Mouse (Mus musculus): Measurements from ENCODE around the gene Piwil1.

DNA sequence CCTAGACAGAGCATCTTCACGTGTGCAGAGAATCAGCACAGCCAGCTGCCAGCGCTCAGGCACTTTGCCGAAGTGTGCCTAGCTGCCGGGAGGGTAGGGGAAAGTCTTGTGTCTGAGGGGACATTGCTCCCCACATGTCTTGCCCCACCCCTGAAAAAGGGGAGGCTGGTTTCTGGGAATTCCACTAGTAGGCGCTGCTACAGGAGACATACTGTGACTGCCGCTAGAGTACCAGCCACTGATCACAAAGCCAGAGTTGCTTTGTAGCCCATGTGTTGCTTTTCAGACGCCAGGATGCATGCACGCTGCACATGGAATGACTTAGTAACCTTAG, 37.5 kb downstream of the Piwil1 start:
- TF ChIP-seq POLR2A (IDR thresholded peaks at IDR 0.05; ENCODE audit: insufficient read depth, low read depth, low read length) (no peak), CTCF (IDR thresholded peaks at IDR 0.05) (no peak)

Data from heart, adult 2 months (tissue).